Mouse (Mus musculus): ENCODE data around the gene Negr1. TPM values are rescaled to one million over a fixed set of nuclear protein-coding genes. Genes with fewer than 3 reads are reported as not detected.

Gene Negr1
- total RNA-seq, 2 experiments from 2014 or later: 1.6 to 2.1 TPM

DNA sequence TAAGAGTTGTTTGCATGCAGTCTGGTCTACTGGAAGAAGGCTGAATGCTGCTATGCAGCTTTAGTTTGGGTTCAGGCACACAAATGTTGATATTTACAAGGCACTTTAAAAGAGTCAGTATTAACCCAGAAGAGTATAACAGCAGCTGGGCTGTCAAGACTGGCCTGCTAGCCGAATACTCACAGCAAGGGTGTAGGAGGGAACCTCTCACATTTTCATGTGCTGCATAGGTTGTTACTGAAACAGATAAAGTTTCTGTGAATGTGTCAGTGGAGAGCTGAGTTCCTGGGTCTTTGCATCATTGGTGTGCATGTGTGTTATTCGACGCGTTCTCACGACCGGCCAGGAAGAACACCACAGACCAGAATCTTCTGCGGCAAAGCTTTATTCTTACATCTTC lies 237.6 kb downstream of the Negr1 start:
- no peak for DNase-seq

DNA sequence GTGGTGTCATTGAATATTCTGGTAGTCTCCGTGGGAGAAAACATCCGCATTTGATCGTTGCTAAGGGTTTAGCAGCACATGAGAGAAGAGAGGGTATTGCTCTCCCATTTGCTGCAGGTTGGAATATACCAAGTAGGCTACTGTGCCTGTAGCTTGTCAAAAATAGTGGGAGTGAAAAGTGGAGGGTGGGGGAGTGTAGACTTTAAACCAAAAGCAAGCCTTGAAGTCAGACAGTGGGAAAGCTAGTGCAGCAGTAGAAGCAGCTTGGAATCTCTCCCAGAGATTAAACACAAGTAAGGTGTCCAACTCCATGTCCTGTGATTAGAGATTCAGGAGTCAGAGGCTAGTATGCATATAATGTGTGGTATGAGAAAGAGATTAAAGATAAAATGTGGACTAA lies 248.2 kb downstream of the Negr1 start:
- DNase-seq: no peak

DNA sequence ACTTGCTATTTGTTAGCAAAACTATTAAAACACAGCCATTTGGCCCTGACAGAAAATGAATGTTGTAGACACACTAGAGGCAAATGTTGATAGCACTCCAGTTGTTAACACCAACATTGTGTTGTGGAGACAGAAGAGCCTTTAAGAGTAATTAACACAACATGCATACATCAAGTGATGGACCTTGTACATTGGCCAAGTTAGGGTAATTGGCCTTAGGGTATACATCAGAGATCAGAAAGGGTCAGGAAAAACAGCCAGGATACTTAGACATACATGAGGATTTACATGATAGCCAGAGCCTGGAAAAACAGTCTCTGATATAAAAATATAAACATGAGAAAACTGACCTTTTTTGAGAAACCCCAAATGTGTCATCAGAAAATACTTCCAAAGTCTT lies 255.3 kb downstream of the Negr1 start:
- no peak for DNase-seq

DNA sequence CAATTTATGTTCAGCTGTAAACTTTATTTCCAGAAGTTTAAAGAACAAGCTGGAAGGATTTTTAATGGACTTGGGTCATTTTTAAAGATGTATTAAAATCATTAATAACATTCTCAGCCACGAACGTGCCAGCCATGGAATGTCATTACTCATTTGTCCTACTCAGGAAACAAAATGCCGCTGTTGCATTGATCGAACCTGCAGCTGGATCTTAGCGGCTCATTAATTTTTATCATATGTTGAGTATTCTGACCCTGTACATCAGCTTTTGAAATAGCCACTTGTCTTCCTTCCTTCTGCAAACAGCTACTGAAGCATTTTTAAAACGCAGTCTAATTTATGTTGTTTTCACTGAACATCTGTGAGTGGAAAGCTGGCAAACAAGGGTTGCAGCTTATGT lies 255.9 kb downstream of the Negr1 start:
- no peak for DNase-seq

DNA sequence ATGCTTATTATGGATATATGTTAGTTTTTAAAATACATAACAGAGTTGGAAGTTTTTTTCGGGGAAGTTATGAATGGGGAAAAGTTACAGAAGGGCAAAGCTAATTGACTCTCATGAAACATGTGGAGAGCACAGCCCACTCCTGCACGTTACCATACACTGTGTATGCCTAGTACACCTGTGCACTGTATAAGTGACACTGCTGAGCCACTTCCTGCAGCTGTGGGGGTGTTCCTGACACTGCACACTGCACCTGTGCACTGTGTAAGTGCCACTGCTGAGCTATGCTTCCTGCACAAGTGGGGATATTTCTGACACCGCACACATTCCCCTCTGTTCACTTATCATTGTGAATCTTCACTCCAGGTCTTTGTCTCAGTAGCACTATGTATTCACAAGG lies 261.4 kb downstream of the Negr1 start:
- DNase-seq: no peak

DNA sequence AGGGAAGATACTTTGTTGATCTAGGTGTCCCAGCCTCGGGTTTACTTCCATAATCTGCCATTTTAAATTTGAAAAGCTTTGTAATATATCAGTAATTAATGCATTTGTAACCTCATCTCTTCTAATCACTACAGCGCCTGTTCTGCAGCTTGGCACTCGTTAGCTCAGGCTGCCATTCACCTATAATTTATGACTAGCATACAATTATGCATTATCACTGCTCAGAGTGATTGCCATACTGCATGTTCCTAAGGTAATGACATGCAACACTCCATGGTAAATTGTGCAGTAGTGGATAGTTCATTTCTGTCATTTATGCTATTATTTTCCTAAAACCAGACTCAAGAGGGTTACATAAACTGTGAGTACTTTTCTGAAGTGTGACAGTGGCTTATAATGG lies 272.3 kb downstream of the Negr1 start:
- no peak for DNase-seq

DNA sequence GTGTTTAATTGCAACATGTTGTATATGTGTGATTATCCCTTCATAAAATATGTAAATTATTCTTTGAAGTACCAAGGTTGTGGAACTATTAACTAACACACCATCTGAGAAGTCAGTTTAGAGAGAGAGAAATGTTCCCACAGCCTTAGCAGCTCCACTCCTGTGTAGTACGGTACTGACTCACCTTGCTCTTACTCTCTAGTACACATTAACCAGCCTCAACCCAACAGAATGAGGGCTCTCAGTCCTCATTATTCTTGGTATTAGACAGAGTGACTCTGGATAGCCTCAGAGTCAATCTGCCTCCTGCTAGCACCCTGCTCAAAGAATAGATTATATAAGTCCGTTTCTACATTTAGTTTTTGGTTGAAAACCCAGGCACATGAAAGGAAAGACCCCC lies 277.0 kb downstream of the Negr1 start:
- DNase-seq: no peak

DNA sequence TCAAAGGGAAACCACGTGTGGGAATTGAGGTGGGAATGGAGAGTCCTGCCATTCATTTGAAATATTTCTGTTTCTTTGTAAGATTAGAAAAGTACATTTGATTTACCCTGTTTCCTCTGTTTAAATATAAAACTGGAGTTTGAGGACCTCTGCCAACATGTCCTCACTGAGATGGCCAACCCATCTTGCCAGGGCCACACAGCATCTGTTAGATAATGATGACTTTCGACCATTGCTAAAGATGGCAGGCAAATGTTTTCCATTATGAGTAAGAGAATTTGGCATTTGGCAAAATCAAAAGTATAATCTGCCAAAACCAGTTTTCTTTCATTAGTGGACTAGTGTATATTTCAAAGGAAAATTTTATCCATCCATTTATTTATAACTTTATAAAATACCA lies 286.8 kb downstream of the Negr1 start:
- no peak for DNase-seq

DNA sequence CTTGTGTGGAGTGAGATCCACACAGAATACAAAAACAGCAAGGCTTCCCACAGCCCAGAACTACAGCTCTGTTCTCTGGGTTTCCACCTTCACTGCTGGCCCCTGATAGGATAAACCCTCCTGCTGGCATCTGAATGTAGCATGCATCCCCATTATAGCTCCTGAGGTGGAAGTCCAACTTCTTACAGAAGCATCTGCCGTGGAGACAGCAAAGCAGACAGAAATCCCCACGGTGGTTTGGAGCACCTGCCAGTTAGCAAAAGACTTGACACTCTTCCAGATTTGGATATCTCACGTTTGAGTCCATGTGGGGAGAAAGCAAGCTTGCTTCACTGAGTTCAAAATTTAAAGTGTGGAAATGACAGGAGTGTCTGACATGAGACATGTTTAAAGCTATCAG lies 290.3 kb downstream of the Negr1 start:
- no peak for DNase-seq

DNA sequence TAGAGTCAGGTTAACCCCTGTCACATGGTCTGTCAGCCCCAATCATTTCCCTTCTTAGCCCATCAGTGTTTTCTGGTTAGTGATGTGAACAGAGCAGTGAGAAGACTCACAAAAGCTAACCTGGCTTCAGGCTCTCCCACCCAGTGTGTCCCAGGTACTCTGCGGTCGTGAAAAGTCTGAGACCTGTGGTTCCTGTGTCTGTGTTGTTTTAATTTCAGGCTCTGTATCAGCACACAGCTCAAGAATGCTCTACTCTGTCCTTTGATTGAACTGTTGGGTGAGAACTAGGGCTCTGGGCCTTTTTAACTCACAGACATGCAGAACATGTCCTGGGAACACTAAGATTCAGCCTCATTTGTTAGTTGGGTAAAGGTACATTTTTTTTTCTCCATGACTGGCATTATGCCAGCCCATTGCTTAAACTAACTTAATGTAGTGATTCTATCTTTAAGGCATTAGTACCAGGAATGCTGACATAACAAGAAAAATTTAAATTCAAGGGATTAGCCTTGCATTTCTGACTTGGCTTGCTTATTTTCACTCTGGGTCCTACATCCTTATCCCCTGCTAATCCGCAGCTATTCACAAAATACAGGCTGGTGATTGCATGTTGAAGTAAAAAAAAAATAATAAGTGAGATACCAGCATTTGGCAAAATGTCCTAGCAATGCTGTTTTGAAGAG lies 308.8 kb downstream of the Negr1 start:
- DNase-seq: no peak

DNA sequence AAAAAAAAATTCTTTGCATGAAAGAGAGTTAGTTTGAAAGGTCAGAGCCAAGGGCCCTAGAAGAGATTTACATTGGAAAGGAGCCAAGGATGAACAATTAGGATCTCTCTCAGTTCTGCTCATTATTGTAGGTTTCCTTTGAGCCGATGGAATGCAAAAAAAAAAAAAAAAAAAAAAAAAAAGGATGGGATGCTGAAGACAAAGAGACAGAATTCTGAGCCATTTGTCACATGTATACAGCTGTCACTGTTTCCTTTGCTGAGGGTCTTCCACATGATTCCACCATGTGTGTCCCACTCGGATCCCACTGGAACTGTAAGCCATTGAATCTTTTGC lies 309.3 kb downstream of the Negr1 start:
- no peak for DNase-seq

DNA sequence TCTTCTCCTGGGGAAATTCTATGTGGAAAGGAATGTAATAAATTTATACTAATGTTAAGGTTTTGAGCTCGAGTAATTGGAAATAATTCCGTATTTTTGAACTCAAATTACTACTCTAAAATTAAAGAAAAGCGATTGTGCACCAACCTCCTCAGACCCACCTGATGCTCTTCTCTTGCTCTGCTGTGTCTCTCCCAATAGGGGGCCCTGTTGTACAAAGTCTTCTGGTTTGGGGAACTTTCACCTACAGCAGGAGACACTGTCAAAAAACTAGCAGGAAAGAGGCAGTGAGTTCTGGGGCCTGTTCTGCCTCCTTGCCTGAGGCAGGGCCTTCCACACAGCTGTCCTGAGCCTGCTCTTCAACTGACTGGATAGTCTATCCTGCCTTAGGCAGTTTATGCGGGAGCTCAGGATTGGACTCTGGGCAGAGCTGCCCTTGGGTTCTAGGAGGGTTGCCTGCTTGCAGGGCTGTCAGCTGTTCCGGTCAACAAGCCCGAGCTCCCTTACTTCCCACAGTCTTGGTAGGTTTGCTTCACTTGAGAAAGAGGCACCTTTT lies 310.1 kb downstream of the Negr1 start:
- DNase-seq: no peak

DNA sequence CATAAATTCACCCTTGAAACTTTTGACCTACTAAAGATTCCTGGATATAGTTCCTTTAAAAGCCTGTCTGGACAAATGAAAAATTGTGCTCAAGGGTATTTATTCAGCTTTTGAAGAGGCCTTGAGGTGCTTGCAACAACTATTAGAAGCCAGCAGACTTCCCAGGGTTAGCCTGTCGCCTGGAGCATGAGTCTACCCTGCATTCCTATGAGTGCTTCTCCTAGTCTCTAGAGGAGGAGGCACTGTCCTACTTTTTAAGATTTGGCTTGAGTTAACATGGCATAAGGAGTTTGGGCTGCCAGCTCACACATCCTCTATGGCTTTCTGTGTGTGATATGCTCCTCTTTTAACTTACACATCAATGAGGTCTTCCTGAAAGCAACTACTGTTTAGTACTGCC lies 315.0 kb downstream of the Negr1 start:
- no peak for DNase-seq

DNA sequence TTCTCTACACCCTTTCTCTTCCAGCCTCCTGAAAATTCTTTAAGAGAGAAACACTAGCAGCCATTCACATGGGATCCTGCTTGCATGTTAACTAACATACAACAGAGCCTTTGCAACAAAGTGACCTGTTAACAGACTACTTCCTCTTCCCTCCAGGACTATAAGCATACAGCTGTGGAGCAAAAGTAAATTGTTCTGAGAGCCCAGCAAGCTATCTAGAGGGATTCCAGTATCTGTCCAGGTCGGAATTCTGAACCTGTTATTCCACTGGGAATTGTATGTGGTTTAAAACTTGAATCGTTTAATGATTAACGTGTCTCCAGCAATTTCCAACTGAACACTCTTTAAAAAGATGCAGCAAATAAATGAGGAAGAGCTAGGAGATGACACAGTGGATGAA lies 320.5 kb downstream of the Negr1 start:
- DNase-seq: no peak

DNA sequence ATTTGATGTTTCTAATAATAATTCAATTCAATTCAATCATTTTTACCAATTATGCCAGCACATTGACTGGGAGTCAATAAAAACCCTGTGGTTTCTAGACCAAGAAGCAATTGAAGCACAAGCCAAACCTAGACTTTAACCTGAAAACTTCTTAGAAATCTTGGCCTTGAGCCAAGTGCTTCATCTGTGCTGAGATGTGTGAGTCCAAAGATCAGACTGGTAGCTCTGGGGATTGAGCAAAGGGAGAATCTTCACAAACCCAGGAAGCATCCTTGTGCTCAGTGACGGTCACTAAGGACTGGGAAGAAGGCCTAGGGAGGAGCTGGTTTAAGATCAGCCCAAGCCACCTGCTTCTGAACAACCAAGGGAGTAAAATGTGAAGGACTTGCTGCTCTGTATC lies 322.3 kb downstream of the Negr1 start:
- DNase-seq: no peak

DNA sequence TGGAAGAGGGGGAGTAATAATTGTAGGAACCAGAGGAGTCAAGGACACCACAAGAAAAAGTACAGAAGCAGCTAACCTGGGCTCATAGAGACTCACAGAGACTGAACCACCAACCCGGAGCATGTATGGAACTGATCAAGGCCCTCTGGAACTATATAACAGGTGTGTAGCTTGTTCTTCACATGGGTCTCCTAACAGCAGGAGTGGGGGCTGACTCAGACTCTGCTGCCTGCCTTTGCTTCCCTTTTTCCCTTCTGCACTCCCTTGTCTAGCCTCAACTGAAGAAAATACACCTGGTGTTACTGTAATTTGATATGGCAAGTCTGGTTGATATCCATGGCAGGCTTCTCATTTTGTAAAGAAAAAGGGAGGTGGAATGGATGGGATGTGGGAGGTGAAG lies 324.1 kb downstream of the Negr1 start:
- no peak for DNase-seq

DNA sequence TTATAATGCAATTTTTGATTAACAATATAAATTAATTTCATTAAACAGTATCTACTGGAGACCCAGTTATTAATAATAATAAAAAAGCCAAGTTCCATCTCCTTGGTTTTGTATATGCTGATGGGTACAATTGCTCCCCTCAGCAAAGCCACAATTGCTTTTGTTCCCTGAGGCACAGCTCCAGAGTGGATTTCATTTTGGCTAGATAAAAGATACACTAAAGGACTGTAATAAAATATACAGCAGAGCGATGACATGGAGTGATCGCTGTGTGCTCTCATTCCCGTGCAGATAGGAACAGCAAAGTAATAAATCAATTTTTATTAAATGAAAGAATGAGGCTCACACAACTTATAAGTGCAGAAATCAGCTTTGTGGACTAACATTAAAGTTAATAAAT lies 325.3 kb downstream of the Negr1 start:
- DNase-seq: no peak

DNA sequence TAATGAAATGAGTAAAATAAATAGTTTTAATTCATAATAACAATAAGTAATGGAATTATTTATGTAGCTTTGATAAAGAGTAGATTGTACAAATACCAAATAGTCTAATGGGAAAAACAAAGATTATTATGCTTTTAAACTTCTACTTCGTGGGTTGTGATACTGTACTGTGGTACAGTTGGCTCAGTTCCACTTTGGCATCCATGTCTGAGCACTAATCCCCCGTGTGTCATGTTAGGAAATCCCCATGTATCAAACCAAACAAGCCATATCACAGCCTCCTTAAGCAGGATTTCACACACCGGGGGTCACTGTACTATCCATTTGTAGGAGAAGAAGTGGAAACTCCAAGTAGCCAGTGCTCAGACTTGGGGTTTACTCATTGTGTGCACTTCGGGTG lies 329.4 kb downstream of the Negr1 start:
- no peak for DNase-seq

DNA sequence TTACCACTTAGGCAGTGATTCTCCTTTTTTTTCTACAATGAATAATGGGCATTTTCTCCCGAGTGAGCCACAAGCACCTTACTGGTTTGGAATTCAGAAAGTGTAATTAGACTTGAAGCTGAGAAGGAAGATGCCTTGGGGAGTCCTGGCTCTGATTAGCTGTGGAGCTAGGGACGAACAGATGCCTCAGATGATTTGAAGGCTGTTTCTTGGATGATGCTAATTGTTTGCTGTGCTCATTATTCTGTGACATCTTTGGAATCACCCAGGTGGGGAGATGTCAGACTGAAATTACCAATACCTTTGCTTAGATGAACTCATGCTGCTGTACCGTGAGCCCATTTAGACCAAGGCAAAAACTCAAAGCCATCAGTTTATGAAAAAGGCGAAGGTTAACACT lies 333.7 kb downstream of the Negr1 start:
- no peak for DNase-seq

DNA sequence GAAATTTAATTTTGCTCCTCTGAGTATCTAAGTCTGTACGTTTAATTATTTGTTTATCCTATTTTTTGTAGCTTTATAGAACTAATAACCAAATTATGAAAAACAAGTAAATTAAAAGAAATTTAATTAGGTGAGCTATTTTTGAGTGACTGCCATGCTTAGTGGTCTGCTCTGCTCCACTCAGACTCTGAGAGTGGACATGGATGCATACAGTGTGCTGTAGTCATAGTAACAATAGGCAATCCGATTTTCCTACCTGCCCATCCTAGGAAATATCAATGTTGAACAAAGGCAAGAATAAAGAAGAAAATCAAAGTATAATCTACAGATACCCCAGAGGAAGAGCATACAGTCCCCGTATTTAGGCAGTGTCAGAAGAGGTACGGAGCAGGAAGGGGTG lies 334.5 kb downstream of the Negr1 start:
- DNase-seq: no peak

DNA sequence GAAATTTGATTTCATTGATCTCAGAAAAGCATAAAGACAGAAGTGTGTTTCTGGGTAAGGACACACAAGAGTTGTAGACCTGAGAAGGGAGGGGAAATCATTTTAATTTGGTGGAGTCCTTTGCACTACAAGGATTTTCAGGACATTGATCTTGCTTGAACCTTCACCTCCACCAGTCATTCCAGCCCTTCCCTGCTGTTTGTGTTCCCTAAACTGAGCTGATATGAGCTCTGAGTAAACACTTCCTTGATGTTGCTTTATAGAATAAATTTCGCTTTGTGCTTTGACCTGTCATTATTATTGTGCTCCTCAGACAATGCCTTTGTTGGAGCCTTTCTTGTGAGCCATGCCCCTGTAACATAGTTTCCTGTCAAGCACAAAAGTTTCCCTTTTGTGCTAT lies 335.0 kb downstream of the Negr1 start:
- no peak for DNase-seq

DNA sequence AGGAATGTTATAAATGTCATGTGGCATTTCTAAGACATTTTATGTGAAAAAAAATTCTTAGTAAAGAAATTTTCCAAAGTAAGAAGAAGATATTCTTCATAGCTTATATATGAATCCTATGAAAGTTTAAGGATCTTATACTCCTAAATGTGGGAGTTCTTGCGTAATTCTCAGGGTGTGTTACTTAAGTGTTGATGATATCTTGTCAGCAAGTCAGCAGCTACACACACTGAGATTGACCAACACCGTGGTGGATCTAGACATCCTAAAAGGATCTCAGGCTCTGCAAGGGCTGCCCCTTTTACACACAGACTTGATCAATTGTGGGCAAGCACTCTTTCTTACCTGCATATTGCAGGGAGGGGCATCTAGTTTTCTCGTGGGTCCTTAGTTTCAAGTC lies 339.5 kb downstream of the Negr1 start:
- DNase-seq: no peak

DNA sequence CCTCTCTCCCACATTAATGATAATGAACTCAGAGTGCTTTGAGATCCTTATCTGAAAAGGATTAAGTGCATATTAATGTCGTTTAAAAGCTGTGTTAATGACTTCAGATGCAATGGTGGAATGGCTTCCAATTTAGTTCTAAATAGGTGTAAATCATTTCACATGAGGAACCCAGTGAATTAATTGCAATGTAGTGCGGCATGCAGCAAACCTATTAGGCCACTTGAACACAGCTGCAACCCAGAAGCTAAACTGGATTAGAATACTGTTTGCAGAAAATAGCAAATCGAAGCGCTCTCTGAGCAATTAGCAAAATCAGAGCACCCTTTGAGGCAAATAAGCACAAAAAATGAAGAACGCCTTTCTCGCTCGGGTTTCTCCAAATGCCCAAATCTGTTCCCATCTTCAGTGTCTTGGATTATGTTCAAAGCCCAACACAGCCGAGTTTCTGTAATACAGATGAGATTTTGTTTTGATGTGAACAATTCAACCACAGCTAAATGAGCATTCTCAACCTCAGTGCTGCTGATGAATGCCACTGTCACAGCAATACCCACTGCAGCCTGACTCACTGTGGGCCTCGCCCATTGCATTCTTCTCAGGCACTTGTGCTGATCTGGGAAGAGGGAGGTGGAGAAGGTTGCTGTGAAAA lies 342.5 kb downstream of the Negr1 start:
- no peak for DNase-seq

DNA sequence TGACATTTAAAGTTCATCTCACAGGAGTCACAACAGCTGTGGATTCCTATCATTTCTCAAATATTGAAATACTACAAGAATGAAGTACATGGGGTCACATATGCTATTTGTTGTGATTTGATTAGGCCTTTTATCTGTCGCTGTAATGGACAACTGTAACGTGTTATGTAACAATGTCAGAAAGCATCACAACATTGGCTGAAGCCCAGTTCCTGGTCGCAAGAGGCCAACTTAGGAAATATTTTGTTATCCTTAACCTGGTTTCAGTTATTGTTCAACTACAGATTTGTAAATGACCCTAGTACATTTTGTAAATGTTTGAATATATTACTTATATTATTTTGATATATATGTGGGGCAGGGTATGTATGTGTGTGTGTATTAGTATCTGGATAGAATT lies 351.2 kb downstream of the Negr1 start:
- no peak for DNase-seq

Data from gastrocnemius, postnatal 10 days (tissue).